Mouse (Mus musculus) Patski (cell line): ENCODE results near the gene Pex16. TPM values are rescaled to one million over a fixed set of nuclear protein-coding genes. Genes with fewer than 3 reads are reported as not detected.

Source experiments
- ATAC-seq: fragments of 100-300 bp; one replicate; pipeline ENCODE4 v1.8.0; 2021
- CTCF ChIA-PET: fragments of 350-600 bp; sonication (Branson Sonifier 250); formaldehyde crosslinking; loops from one replicate; lab custom pipeline; 2022; ENCODE audit warnings: inconsistent platforms; lab: Charles Lee
- POLR2A ChIA-PET: fragments of 350-600 bp; sonication (Branson Sonifier 250); formaldehyde crosslinking; loops from one replicate; lab custom pipeline; 2022; ENCODE audit warnings: antibody characterized with exemption, inconsistent platforms; lab: Charles Lee
- DNase-seq: peaks from one replicate; pipeline ENCODE4 v3.0.0-alpha.2; 2011; ENCODE audit warnings: low read depth, low spot score
- H3K27me3 ChIP-seq: fragments of 371-371 bp; one replicate; pipeline ENCODE4 v1.5.1; 2021
- CTCF ChIP-seq: fragments of 100-300 bp; IDR thresholded peaks from one replicate; pipeline ENCODE4 v1.5.1; 2021
- in situ Hi-C: fragments of 300-500 bp; cut with MboI; formaldehyde crosslinking; loops from 3 replicates; pipeline ENCODE4 v1.11.1; 2018; ENCODE audit warnings: low pct_unique_long_range_greater_than_20kb, mixed read lengths
- polyA plus RNA-seq: library from polyadenylated mRNA; unstranded; gene quantifications from one replicate; pipeline ENCODE4 v1.2.3, GENCODE M21; 2021

The Pex16 gene
- polyA plus RNA-seq, 1 experiment from 2014 or later: 21.4 TPM

GRCm38 (mm10) chr2:92376300-92376699 is 1.8 kb downstream of the Pex16 start:
- no peak for ATAC-seq
- no peaks in the 10 kb centered on the region for H3K27me3 ChIP-seq
- POLR2A ChIA-PET: no interaction called here
- TF ChIP-seq CTCF: no peak
- in situ Hi-C loops: loop anchor here (5.0 kb wide), 1 partner anchor 56 kb away; the partner anchor contains the start of gene Cry2
- DNase-seq: no peak
- CTCF ChIA-PET: interaction anchor here (0.9 to 1.2 kb wide), 3 partner anchors 45 to 370 kb away, joined by 3 read pairs; no protein-coding TSS in a partner anchor

- ATAC-seq (no peak), DNase-seq (no peak)
- ChIA-PET CTCF (no interaction called here), POLR2A (no interaction called here)
- in situ Hi-C loops: loop anchor here (5.0 kb wide), 1 partner anchor 55 kb away; the partner anchor contains the start of gene Cry2
- no peaks in the 10 kb centered on the region for H3K27me3 ChIP-seq
- no peak for TF ChIP-seq CTCF
These were observed 2.8 kb downstream of the Pex16 start for GRCm38 (mm10) chr2:92377320-92377719.

GRCm38 (mm10) chr2:92379783-92380494 is 5.5 kb downstream of the Pex16 start:
- no peak for TF ChIP-seq CTCF
- H3K27me3 ChIP-seq: no peaks in the 10 kb centered on the region
- in situ Hi-C loops: loop anchor here (5.0 kb wide), 1 partner anchor 52 kb away; the partner anchor contains the start of gene Cry2
- DNase-seq (no peak), ATAC-seq (no peak)
- ChIA-PET POLR2A (no interaction called here), CTCF (no interaction called here)

- DNase-seq (no peak), ATAC-seq (no peak)
- H3K27me3 ChIP-seq: no peaks in the 10 kb centered on the region
- POLR2A ChIA-PET: no interaction called here
- in situ Hi-C loops: no loop called here
- CTCF ChIA-PET: no interaction called here
- TF ChIP-seq CTCF: no peak
These were observed 6.1 kb downstream of the Pex16 start for GRCm38 (mm10) chr2:92380495-92381050.

GRCm38 (mm10) chr2:92381161-92381560 is 6.7 kb downstream of the Pex16 start:
- no peaks in the 10 kb centered on the region for H3K27me3 ChIP-seq
- POLR2A ChIA-PET: no interaction called here
- in situ Hi-C loops: no loop called here
- no peak for ATAC-seq
- DNase-seq: no peak
- CTCF ChIA-PET: no interaction called here
- TF ChIP-seq CTCF: no peak

- ChIA-PET CTCF (no interaction called here), POLR2A (no interaction called here)
- no peak for TF ChIP-seq CTCF
- in situ Hi-C loops: no loop called here
- H3K27me3 ChIP-seq: no peaks in the 10 kb centered on the region
- DNase-seq (no peak), ATAC-seq (no peak)
These were observed 7.6 kb downstream of the Pex16 start, which contains the start of gene 1700029I15Rik for GRCm38 (mm10) chr2:92381901-92382588. Gene 1700029I15Rik, plus strand, starts transcription at chr2:92382538.

GRCm38 (mm10) chr2:92382759-92383158 is 8.3 kb downstream of the Pex16 start:
- in situ Hi-C loops: no loop called here
- POLR2A ChIA-PET: no interaction called here
- no peak for DNase-seq
- TF ChIP-seq CTCF: no peak
- H3K27me3 ChIP-seq: no peaks in the 10 kb centered on the region
- ATAC-seq: no peak
- CTCF ChIA-PET: no interaction called here

- CTCF ChIA-PET: no interaction called here
- no peaks in the 10 kb centered on the region for H3K27me3 ChIP-seq
- POLR2A ChIA-PET: interaction anchor here (0.6 to 1.3 kb wide), 2 partner anchors 20 to 39 kb away, joined by 3 to 4 read pairs; no protein-coding TSS in a partner anchor
- in situ Hi-C loops: no loop called here
- DNase-seq (no peak), ATAC-seq (no peak)
- no peak for TF ChIP-seq CTCF
These were observed 9.6 kb downstream of the Pex16 start for GRCm38 (mm10) chr2:92384101-92384500.

GRCm38 (mm10) chr2:92385113-92386051 is 10.9 kb downstream of the Pex16 start:
- H3K27me3 ChIP-seq: no peaks in the 10 kb centered on the region
- DNase-seq (no peak), ATAC-seq (no peak)
- in situ Hi-C loops: no loop called here
- no peak for TF ChIP-seq CTCF
- ChIA-PET POLR2A (interaction anchor here (0.5 to 1.0 kb wide), 2 partner anchors 14 to 138 kb away, joined by 3 to 5 read pairs; no protein-coding TSS in a partner anchor), CTCF (no interaction called here)
